Mouse (Mus musculus): ENCODE measurements at regions not wholly inside any gene's neighbourhood (a gene's known extent, or its start where the extent isn't known, plus 50 kb on each side); places are given as distances from the start of the nearest gene placed in this dataset.

DNA sequence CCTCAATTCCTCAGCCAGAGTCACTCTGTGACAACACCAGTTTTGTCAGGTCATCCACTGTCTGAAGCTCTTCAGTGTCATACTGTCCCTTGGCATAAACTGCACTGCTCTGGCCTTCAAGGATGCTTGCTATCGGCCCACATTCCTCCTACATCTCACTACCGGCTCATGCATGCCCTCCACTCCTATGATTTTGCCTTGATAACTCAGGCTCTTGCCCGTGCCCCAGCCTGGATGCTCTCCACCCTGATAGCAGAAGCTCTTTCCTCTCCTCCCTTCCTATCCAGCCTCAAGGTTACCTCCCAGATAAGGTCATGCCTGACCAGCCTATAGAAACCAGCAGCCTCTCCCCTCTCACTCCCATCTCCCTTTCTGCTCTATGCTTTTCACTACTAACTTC lies 74.8 kb downstream of the Sox4 start:
- no peak for ATAC-seq (replicated peaks; ENCODE audit: extremely low read depth, insufficient read depth, low FRiP score)
- Histone ChIP-seq H3K4me3 (ENCODE audit: low read length) (no peak overlapping the region), H3K4me1 (ENCODE audit: control insufficient read depth, insufficient read depth, low read length) (peaks cover 27% of the 10 kb centered on the region), H3K4me2 (ENCODE audit: low read depth, low read length) (no peak overlapping the region), H3K27ac (ENCODE audit: low read length) (no peak overlapping the region), H3K27me3 (ENCODE audit: control insufficient read depth, insufficient read depth, low read length) (no peaks in the 10 kb centered on the region), H3K9ac (ENCODE audit: low read length) (no peak overlapping the region), H3K9me3 (replicated peaks; ENCODE audit: control insufficient read depth, low read length) (no peaks in the 10 kb centered on the region), H3K36me3 (ENCODE audit: control insufficient read depth, insufficient read depth) (no peaks in the 10 kb centered on the region)
- WGBS = 31% methylated on average over 3 of the region's 3 CpGs

DNA sequence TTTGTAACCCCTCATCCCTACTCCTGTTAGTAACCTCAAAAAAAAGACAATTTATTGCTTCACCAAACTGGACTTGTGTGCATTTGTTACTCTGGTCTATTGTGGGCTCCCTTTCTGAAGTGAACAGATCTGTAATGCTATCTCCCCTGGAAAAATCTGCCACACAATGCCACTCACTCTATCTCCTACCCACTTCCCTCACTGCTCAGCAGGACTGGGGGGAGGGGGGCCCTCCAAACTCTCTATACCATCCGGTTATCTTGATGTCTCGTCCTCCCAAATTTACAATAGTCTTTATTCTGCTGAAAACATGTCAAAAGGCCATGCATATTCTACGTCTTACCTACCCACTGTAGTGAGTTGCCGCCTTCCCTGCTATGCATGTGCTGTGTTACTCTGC lies 76.7 kb downstream of the Sox4 start:
- 57% methylated on average over 4 of the region's 4 CpGs for WGBS
- Histone ChIP-seq H3K4me2 (ENCODE audit: low read depth, low read length) (no peak overlapping the region), H3K27ac (ENCODE audit: low read length) (no peak overlapping the region), H3K4me1 (ENCODE audit: control insufficient read depth, insufficient read depth, low read length) (peaks cover 25% of the 10 kb centered on the region), H3K4me3 (ENCODE audit: low read length) (no peak overlapping the region), H3K9me3 (replicated peaks; ENCODE audit: control insufficient read depth, low read length) (no peaks in the 10 kb centered on the region), H3K9ac (ENCODE audit: low read length) (no peak overlapping the region), H3K36me3 (ENCODE audit: control insufficient read depth, insufficient read depth) (no peaks in the 10 kb centered on the region), H3K27me3 (ENCODE audit: control insufficient read depth, insufficient read depth, low read length) (no peaks in the 10 kb centered on the region)
- no peak for ATAC-seq (replicated peaks; ENCODE audit: extremely low read depth, insufficient read depth, low FRiP score)

DNA sequence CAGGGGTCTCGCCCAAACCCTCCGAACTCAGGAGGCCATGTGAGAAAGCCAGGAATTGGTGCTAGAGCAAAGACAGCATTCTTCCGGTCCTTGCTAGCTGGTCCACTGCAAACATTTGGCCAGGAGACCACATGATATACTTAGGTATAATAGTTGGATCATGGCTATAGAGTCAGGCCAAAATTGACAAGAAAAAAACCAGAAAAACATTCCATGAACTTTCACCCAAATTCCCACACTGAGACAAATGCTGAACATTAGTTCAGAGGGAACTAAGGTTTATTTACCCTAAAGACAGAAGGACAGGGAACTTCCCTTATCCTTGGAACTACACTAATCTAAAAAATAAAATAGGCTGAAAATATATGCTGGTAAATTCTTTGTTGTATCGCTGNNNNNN lies 82.8 kb downstream of the Sox4 start:
- Histone ChIP-seq H3K27ac (ENCODE audit: low read length) (no peak overlapping the region), H3K4me1 (ENCODE audit: control insufficient read depth, insufficient read depth, low read length) (peaks cover 13% of the 10 kb centered on the region), H3K9me3 (replicated peaks; ENCODE audit: control insufficient read depth, low read length) (no peaks in the 10 kb centered on the region), H3K4me2 (ENCODE audit: low read depth, low read length) (no peak overlapping the region), H3K9ac (ENCODE audit: low read length) (no peak overlapping the region), H3K4me3 (ENCODE audit: low read length) (no peak overlapping the region), H3K27me3 (ENCODE audit: control insufficient read depth, insufficient read depth, low read length) (no peaks in the 10 kb centered on the region), H3K36me3 (ENCODE audit: control insufficient read depth, insufficient read depth) (no peaks in the 10 kb centered on the region)
- 82% methylated on average over 4 of the region's 4 CpGs for WGBS
- ATAC-seq (replicated peaks; ENCODE audit: extremely low read depth, insufficient read depth, low FRiP score) = no peak

DNA sequence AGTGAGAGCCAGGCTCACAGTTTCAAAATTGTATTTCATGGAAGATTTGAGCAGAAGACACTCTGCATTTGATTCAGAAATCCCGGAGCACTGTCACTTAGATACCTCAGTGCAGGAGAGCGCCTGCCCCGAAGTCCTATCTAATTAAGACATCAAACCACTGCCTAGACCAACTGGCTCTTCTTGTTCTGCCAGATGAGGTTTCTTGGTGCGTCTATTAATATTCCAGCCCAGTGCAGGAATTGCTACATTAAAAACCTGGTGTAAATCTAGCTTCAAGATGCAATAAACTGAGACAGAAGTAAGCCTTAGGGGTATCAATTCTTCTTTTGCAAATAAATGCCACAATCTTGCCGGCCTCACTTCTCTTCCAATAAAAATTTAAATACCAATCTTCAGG lies 86.3 kb downstream of the Sox4 start:
- Histone ChIP-seq H3K4me2 (ENCODE audit: low read depth, low read length) (no peak overlapping the region), H3K4me1 (ENCODE audit: control insufficient read depth, insufficient read depth, low read length) (no peaks in the 10 kb centered on the region), H3K27me3 (ENCODE audit: control insufficient read depth, insufficient read depth, low read length) (no peaks in the 10 kb centered on the region), H3K9ac (ENCODE audit: low read length) (no peak overlapping the region), H3K4me3 (ENCODE audit: low read length) (no peak overlapping the region), H3K36me3 (ENCODE audit: control insufficient read depth, insufficient read depth) (no peaks in the 10 kb centered on the region), H3K9me3 (replicated peaks; ENCODE audit: control insufficient read depth, low read length) (no peaks in the 10 kb centered on the region; the same call in 1 of the 2 replicates), H3K27ac (ENCODE audit: low read length) (no peak overlapping the region)
- no peak for ATAC-seq (replicated peaks; ENCODE audit: extremely low read depth, insufficient read depth, low FRiP score)
- WGBS = 75% methylated on average over 5 of the region's 5 CpGs

DNA sequence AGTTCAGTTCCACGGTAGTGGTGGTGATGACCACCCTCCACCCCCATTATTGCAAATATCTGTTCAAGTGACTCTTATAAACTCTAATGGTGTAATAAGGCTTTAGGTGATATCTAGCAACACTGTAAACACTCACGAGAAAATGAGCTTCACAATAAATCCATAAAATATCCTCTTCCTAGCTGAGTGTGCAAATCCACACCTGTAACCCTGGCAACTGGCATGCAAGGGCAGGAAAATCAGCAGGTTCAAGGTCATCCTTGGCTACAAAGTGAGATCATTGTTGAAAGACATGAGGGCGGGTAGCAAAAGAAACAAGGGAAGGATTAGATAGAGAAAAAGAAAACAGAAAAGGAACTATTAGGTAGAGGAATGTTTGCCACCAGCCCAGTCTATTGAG lies 86.8 kb downstream of the Sox4 start:
- Histone ChIP-seq H3K4me2 (ENCODE audit: low read depth, low read length) (no peak overlapping the region), H3K4me1 (ENCODE audit: control insufficient read depth, insufficient read depth, low read length) (no peaks in the 10 kb centered on the region), H3K9me3 (replicated peaks; ENCODE audit: control insufficient read depth, low read length) (no peaks in the 10 kb centered on the region; the same call in 1 of the 2 replicates), H3K27me3 (ENCODE audit: control insufficient read depth, insufficient read depth, low read length) (no peaks in the 10 kb centered on the region), H3K36me3 (ENCODE audit: control insufficient read depth, insufficient read depth) (no peaks in the 10 kb centered on the region), H3K27ac (ENCODE audit: low read length) (no peak overlapping the region), H3K4me3 (ENCODE audit: low read length) (no peak overlapping the region), H3K9ac (ENCODE audit: low read length) (no peak overlapping the region)
- no peak for ATAC-seq (replicated peaks; ENCODE audit: extremely low read depth, insufficient read depth, low FRiP score)
- 75% methylated on average over 3 of the region's 3 CpGs for WGBS

DNA sequence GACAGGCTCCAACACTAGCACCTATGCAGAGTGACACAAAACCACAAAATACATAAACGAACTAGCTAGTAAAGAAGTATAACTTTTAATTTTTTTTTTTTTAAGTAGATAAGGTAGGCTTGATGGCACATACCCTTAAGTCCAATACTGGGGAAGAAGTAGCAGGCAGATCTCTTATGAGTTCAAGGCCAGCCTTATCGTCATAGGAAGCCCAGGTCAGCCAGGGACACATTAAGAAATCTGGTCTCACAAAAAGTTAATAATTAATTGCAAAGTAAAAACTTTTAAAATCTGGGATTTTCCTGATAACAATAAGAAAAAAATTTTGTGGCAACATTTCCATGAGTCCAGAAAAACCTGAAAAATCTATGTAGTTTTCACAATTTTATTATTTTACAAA lies 92.9 kb downstream of the Sox4 start:
- Histone ChIP-seq H3K9me3 (replicated peaks; ENCODE audit: control insufficient read depth, low read length) (no peaks in the 10 kb centered on the region; the same call in 1 of the 2 replicates), H3K36me3 (ENCODE audit: control insufficient read depth, insufficient read depth) (no peaks in the 10 kb centered on the region), H3K27ac (ENCODE audit: low read length) (no peak overlapping the region), H3K27me3 (ENCODE audit: control insufficient read depth, insufficient read depth, low read length) (no peaks in the 10 kb centered on the region), H3K4me1 (ENCODE audit: control insufficient read depth, insufficient read depth, low read length) (no peaks in the 10 kb centered on the region), H3K9ac (ENCODE audit: low read length) (no peak overlapping the region), H3K4me3 (ENCODE audit: low read length) (no peak overlapping the region), H3K4me2 (ENCODE audit: low read depth, low read length) (no peak overlapping the region)
- WGBS = 77% methylated on average over 2 of the region's 2 CpGs
- ATAC-seq (replicated peaks; ENCODE audit: extremely low read depth, insufficient read depth, low FRiP score) = no peak

DNA sequence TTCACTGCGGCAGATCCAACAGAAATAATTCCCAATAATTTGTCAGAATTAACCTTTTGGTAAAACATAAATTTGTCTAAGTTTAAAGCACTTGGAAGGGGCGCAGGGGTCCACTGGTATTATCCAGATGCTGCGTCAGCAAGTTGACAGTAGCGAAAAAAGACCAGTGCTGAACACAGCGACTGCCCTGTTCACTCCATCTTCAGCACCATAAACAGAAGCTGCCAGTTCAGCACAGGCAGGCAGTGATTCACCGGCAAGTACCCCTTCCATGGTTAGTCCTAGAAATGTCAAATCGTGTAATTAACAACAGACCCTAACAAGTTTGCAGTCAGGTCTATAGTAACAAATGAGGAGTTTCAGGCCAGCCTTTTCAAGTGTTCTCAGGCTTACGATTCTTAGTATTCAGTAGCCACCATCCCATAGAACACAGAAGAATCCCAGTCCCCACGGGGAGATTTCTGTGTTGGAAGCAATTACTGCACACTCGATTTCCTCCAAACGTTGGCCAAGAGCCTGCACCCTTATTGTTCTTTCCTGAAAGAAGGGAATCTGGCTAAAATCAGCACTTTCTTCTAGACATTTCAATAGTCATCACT lies 93.6 kb downstream of the Sox4 start:
- no peaks in the 10 kb centered on the region; the same call in 1 of the 2 replicates for H3K4me1 ChIP-seq (ENCODE audit: control insufficient read depth, insufficient read depth, low read length)
- 65% methylated on average over 11 of the region's 11 CpGs for WGBS
- no peak for ATAC-seq (replicated peaks; ENCODE audit: extremely low read depth, insufficient read depth, low FRiP score)
- H3K4me3 ChIP-seq (ENCODE audit: low read length) = no peak overlapping the region
- H3K9ac ChIP-seq (ENCODE audit: low read length) = no peak overlapping the region
- H3K27ac ChIP-seq (ENCODE audit: low read length) = no peak overlapping the region
- no peaks in the 10 kb centered on the region for H3K27me3 ChIP-seq (ENCODE audit: control insufficient read depth, insufficient read depth, low read length)
- no peak overlapping the region for H3K4me2 ChIP-seq (ENCODE audit: low read depth, low read length)
- no peaks in the 10 kb centered on the region; the same call in 1 of the 2 replicates for H3K9me3 ChIP-seq (replicated peaks; ENCODE audit: control insufficient read depth, low read length)
- H3K36me3 ChIP-seq (ENCODE audit: control insufficient read depth, insufficient read depth) = no peaks in the 10 kb centered on the region

DNA sequence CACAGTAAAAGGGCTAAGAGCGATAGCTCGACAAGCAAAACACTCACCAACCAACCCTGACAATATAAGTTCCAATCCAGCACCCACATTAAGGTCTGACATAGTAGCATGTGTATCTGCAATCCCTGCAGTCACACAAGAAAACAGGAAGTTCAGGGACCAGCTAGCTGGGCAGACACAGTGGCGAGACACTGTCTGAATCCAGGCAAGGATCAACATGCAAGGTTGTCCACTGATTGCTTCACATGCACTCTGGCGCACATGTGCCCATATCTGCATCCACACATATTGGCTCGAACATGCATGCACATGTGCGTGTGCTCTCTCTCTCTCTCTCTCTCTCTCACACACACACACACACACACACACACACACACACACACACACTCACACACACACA lies 95.5 kb downstream of the Sox4 start:
- no peaks in the 10 kb centered on the region for H3K27me3 ChIP-seq (ENCODE audit: control insufficient read depth, insufficient read depth, low read length)
- WGBS = 86% methylated on average over 6 of the region's 6 CpGs
- H3K36me3 ChIP-seq (ENCODE audit: control insufficient read depth, insufficient read depth) = no peaks in the 10 kb centered on the region
- H3K27ac ChIP-seq (ENCODE audit: low read length) = no peak overlapping the region
- no peaks in the 10 kb centered on the region; the same call in 1 of the 2 replicates for H3K9me3 ChIP-seq (replicated peaks; ENCODE audit: control insufficient read depth, low read length)
- H3K9ac ChIP-seq (ENCODE audit: low read length) = no peak overlapping the region
- H3K4me2 ChIP-seq (ENCODE audit: low read depth, low read length) = no peak overlapping the region
- no peak overlapping the region for H3K4me3 ChIP-seq (ENCODE audit: low read length)
- ATAC-seq (replicated peaks; ENCODE audit: extremely low read depth, insufficient read depth, low FRiP score) = no peak
- H3K4me1 ChIP-seq (ENCODE audit: control insufficient read depth, insufficient read depth, low read length) = peaks cover 9% of the 10 kb centered on the region

DNA sequence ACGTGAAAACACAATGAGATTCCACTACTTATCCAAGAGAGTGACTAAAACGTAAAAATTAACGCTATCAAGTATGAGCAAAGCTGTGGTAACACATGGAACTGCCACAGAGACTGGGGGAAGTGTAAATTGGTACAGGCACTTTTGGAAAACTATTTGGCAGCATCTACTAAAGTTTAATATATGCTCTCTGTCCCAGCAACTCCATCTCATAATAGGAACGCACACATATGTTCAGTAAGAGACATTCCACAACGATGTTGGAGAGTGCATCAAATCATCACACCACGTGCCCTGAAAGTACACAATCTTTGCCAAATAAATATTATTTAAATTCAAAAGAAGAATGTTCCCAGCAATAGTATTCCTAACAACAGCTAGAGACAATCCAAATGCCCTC lies 96.3 kb downstream of the Sox4 start:
- H3K4me3 ChIP-seq (ENCODE audit: low read length) = no peak overlapping the region
- H3K9me3 ChIP-seq (replicated peaks; ENCODE audit: control insufficient read depth, low read length) = peaks cover 2% of the 10 kb centered on the region; the same call in 1 of the 2 replicates
- ATAC-seq (replicated peaks; ENCODE audit: extremely low read depth, insufficient read depth, low FRiP score) = no peak
- H3K9ac ChIP-seq (ENCODE audit: low read length) = no peak overlapping the region
- H3K4me1 ChIP-seq (ENCODE audit: control insufficient read depth, insufficient read depth, low read length) = peaks cover 9% of the 10 kb centered on the region
- no peak overlapping the region for H3K27ac ChIP-seq (ENCODE audit: low read length)
- no peaks in the 10 kb centered on the region for H3K36me3 ChIP-seq (ENCODE audit: control insufficient read depth, insufficient read depth)
- 84% methylated on average over 6 of the region's 6 CpGs for WGBS
- no peaks in the 10 kb centered on the region for H3K27me3 ChIP-seq (ENCODE audit: control insufficient read depth, insufficient read depth, low read length)
- no peak overlapping the region for H3K4me2 ChIP-seq (ENCODE audit: low read depth, low read length)

Measured in heart, embryonic 16.5 days (tissue).